ENCODE assay signal across 9 mouse cellular contexts in the genomic region with DNA sequence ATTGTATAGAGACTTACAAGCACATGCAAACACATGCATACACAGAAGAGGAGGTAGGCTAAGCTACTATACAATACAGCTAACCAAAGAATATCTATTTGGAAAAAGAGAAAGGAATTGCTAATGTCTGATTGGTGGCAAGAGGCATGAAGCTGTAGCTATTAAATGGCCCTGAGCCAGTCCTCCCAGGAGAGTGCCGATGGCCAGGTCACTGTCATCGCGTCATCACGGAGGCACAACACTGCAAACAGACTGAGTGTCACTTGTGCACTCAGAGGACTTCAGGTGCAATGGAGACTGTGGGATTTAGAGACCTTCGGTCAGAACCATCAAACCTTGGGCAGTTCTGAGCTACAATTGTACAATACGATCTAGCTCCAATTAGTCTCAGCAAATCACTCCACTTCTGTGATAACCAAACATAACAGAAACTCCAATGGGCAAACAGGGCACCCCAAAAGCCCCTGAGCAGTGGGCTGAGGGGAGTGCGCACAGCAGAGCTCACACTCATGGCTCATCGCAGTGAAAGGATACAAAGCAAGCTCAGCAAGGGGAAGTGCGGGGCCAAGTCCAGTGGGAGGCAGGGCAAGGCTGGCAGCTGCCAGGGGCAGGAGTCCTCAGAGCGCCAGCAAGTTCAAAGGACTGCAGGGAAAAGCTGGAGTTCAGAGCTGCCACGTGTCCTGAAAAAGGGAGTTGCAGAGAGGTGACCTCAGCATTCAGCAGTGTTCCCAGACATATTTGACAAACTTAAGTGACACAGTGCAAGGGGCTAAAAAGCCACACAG.
DNase-seq lines count a peak whose midpoint lies in the region; TF ChIP-seq lines count a peak whose summit lies in the region.
"Had no signal": no experiment of that assay in that cellular context is flagged by ENCODE, and none has a peak within 500 bp of the region (broad histone marks: within the 10 kb centered on the region; RNA-seq: fewer than 3 reads in every experiment).

No protein-coding gene starts in this region.

- no peaks in the 10 kb centered on the region for H3K36me3 ChIP-seq in embryonic facial prominence, embryonic 10.5 days (replicated peaks)

- H3K27ac ChIP-seq in gastrocnemius, adult 2 months: no peak overlapping the region
- H3K27ac ChIP-seq in embryonic facial prominence, embryonic 10.5 days (replicated peaks): peak overlapping the region; percentile 73

- whole genome bisulfite sequencing in embryonic facial prominence, embryonic 10.5 days: 89% methylated on average over 11 of the region's 11 CpGs

- no peak overlapping the region for H3K4me3 ChIP-seq in gastrocnemius, adult 2 months
- no peak overlapping the region for H3K4me3 ChIP-seq in embryonic facial prominence, embryonic 10.5 days
- H3K4me3 ChIP-seq: myocyte had no signal

- H3K9me3 ChIP-seq in embryonic facial prominence, embryonic 10.5 days: no peaks in the 10 kb centered on the region

- intact Hi-C loops in gastrocnemius, adult 2 months (cut with DNase I): no loop called here

- DNase-seq in gastrocnemius, adult 2 months: peak; percentile 32
- no peak for DNase-seq in gastrocnemius, postnatal 4 days (ENCODE audit: low spot score in 2 of 2)
- DNase-seq in adrenal gland, postnatal 36 days: peak; percentile 21 to 47
- no peak for DNase-seq in embryonic facial prominence, embryonic 10.5 days (ENCODE audit: low spot score)
- DNase-seq in kidney, postnatal 10 days: peak; percentile 69
- no peak for DNase-seq in right cerebral cortex, postnatal 4 days
- DNase-seq in spleen, postnatal 4 days (ENCODE audit: low spot score in 2 of 2): no peak
- DNase-seq in B cell, adult 2 months: no peak

- TF ChIP-seq CTCF in gastrocnemius, adult 2 months (IDR thresholded peaks at IDR 0.05): no peak

- no peaks in the 10 kb centered on the region for H3K27me3 ChIP-seq in embryonic facial prominence, embryonic 10.5 days (replicated peaks; ENCODE audit: low read depth, poor library complexity, severe bottlenecking)

- H3K4me1 ChIP-seq in embryonic facial prominence, embryonic 10.5 days: peaks cover 32% of the 10 kb centered on the region

Comparison
In these comparisons a context has a peak if more than half of its experiments do, and no peak if none do; other contexts are left out.
1. DNase-seq: peak in gastrocnemius, adult 2 months (single experiment), adrenal gland, postnatal 36 days (2 of 2) and kidney, postnatal 10 days (single experiment); none in gastrocnemius, postnatal 4 days (0 of 2), embryonic facial prominence, embryonic 10.5 days (single experiment), right cerebral cortex, postnatal 4 days (single experiment), spleen, postnatal 4 days (0 of 2) and B cell, adult 2 months (0 of 2).